Mouse (Mus musculus): ENCODE measurements around the gene Hbq1a.
"Not testable (repeated sequence)": the region's sequence is repeated elsewhere in the genome, so short reads cannot be mapped to it uniquely, and the experiment has no call there.

The Hbq1a gene

DNA sequence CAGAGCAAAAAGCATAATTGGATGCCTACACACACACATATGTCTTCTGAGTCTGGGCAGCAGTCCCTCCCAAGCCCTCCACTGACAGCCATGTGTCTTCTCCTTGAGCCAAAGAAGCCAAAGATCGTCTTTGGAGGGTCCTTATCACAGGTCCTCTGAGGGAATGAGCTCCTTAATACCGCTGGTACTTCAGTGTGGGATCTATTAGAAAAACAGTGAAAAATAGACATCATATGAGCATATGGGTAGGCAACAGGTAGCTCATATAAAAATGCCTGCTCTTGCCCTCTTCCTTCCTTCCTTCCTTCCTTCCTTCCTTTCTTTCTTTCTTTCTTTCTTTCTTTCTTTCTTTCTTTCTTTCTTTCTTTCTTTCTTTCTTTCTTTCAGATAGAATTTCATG, 15.3 kb upstream of the Hbq1a start:
- DNase-seq (ENCODE audit: low read depth, low spot score) = not testable (repeated sequence)

DNA sequence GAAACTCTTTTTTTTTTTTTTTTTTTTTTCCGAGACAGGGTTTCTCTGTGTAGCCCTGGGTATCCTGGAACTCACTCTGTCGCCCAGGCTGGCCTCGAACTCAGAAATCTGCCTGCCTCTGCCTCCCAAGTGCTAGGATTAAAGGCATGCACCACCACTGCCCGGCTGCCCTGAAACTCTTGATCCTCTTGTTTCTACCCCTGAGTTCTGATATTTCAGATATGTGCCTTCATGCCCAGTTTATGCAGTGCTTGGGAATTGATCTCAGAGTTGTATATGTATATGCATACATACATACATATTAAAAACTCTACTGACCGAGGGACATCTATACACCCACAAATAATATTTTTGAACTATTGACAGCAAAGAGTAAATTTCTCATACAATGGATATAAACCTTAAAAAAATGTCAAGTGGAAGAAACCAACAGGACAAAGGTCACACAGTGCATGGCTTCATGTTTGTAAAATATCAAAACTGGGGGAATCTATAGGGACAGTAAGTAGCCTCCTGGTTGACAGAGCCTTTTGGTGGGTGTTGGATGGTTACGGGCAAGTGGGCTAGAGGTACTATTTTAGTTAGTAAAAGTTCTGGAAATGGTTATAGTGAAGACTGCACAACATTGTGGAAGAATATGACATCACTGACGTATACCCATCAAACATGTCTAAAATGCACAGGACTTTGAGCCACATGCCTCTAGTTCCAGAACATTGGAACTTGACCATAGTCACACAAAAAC, 14.7 kb upstream of the Hbq1a start:
- DNase-seq (ENCODE audit: low read depth, low spot score) = no peak

DNA sequence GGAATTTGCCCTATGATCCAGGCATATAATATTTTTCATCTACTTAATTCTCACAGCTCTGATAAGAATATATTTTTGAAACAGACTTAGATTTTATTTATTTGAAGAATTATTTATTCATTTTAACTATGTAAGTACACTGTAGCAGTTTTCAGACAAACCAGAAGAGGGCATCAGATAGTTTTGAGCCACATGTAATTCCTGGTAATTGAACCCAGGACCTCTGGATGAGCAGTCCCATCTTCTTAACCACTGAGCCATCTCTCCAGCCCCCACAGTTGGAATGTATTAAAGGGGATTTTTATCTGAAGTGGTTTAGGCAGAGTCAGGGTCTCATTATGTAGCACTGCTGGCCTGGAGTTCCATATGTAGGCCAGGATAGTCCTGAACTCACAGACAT, 14.0 kb upstream of the Hbq1a start:
- not testable (repeated sequence) for DNase-seq (ENCODE audit: low read depth, low spot score)

DNA sequence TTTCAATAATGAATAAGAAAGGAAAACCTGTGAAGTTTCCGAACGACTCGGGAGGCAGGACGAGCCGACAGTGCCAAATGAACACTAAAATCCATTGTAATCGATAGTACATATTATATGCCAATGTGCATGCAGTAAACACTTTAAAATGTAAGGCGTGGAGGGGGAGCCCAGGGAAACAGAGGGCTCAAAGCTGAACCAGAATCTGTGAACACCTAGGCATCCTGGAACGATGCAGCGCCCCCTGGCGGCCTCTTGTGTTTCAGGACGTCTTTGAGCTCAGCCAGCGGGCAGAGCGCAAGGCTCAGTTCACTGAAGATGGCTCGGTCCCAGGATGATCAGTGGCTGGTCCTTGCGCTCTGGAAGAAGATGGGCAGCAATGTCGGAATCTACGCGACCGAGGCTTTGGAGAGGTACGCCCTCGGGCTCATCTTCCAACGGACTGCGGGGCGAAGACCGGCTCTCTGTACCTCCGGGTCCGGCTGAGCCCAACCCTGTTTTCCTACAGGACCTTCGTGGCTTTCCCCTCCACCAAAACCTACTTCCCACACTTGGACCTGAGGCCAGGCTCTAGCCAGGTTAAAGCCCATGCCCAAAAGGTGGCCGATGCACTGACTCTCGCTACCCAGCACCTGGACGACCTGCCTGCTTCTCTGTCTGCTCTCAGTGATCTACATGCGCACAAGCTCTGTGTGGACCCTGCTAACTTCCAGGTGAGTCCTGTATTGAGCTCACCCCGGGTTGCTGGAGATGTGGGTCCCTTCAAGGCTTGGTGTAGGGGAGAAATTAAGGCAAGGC, 13.0 kb upstream of the Hbq1a start, which contains the start of gene Hbq1b:
Gene Hbq1b, plus strand, starts transcription at position 271 of the 798 bp plus-strand sequence.
- DNase-seq (ENCODE audit: low read depth, low spot score) = peak; percentile 51

DNA sequence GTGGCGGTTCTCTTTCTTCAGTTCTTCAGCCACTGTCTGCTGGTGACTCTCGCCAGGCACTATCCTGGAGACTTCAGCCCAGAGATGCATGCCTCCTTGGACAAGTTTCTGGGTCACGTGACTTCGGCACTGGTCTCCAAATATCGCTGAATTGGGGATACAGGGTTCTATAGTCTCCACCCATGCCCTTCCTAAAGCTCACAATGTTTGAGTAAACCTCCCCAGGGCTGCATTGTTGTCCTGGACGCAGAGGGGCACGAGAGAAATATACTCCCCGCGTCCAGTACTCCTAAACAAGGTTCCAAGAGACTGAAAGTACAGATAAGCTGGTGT, 12.4 kb upstream of the Hbq1a start:
- no peak for DNase-seq (ENCODE audit: low read depth, low spot score)

DNA sequence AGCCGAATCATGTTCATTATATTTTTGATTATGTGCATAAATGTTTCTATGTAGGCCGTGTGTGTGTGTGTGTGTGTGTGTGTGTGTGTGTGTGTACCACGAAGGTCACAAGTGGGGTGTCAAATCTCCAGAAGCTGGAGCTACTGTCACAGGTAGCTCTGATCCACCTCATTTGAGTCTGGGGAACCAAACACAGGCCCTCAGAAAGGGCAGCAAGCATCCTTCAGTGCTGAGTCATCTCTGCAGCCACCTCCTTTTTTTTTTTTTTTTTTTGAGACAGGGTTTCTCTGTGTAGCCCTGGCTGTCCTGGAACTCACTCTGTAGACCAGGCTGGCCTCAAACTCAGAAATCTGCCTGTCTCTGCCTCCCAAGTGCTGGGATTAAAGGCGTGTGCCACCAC, 7.0 kb upstream of the Hbq1a start:
- DNase-seq (ENCODE audit: low read depth, low spot score) = not testable (repeated sequence)

DNA sequence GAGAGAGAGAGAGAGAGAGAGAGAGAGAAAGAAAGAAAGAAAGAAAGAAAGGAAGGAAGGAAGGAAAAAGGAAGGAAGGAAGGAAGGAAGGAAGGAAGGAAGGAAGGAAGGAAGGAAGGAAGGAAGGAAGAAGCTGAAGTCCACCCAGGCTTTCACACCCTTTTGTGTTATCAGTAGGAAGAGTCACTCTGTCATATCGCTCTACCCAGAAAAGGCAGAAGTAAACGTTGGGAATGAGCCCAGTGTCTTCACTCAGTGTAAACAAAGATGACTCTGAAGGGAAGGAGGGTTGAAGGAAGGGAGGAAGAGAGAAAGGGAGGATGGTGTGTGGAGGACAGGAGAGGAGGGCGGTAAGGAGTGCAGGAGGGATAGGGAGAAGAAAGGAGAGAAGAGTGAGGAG, 6.4 kb upstream of the Hbq1a start:
- DNase-seq (ENCODE audit: low read depth, low spot score) = not testable (repeated sequence)

DNA sequence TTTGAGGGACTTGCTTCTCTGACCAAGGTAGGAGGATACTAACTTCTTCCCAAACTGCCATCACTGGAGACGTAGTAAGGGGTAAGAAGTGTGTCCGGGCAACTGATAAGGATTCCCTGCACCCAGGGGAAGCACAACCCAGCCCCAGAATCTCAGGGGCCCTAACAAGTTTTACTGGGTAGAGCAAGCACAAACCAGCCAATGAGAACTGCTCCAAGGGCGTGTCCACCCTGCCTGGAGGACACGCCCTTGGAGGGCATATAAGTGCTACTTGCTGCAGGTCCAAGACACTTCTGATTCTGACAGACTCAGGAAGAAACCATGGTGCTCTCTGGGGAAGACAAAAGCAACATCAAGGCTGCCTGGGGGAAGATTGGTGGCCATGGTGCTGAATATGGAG, 3.7 kb upstream of the Hbq1a start, which contains the start of gene Hba-a2:
Gene Hba-a2, plus strand, starts transcription at position 287 of the 400 bp plus-strand sequence.
- DNase-seq (ENCODE audit: low read depth, low spot score) = not testable (repeated sequence)

DNA sequence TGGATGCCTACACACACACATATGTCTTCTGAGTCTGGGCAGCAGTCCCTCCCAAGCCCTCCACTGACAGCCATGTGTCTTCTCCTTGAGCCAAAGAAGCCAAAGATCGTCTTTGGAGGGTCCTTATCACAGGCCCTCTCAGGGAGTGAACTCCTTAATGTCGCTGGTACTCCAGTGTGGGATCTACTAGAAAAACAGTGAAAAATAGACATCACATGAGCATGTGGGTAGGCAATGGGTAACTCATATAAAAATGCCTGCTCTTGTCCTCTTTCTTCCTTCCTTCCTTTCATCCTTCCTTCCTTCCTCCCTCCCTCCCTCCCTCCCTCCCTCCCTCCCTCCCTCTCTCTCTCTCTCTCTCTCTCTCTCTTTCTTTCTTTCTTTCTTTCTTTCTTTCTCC, 2.5 kb upstream of the Hbq1a start:
- DNase-seq (ENCODE audit: low read depth, low spot score) = not testable (repeated sequence)

DNA sequence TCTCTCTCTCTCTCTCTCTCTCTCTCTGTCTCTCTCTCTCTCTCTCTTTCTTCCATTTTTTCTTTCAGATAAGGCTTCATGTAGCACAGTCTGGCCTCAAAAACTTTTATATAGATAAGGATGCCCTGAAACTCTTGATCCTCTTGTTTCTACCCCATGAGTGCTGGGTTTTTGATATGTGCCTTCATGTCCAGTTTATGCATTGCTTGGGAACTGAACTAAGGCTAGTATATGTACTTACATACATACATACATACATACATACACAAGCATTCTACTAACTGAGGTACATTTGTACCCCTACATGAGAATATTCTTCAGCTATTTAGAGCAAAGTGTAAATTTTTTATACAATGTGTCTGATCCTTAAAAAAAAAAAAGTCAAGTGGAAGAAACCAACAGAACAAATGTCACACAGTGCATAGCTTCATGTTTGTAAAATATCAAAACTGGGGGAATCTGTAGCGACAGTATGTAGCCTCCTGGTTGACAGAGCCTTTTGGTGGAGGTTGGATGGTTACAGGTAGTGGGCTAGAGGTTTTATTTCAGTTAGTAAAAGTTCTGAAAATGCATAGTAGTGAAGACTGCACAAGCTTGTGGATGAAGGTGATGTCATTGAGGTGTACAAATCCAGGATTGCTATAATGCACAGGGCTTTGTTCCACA, 1.9 kb upstream of the Hbq1a start:
- DNase-seq (ENCODE audit: low read depth, low spot score) = no peak

DNA sequence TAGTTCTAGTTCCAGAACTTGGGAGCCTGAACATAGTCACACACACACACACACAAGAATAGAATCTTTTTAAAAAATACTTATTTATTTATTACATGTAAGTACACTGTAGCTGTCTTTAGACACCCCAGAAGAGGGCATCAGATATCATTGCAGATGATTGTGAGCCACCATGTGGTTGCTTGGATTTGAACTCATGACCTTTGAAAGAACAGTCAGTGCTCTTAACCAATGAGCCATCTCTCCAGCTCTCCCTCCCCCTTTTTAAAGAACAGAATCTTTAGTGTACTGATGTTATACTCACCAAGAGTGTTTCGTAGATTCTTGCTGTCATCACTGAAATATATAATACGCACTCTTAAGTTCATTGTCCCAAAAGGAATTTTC, 1.3 kb upstream of the Hbq1a start:
- DNase-seq (ENCODE audit: low read depth, low spot score) = no peak

DNA sequence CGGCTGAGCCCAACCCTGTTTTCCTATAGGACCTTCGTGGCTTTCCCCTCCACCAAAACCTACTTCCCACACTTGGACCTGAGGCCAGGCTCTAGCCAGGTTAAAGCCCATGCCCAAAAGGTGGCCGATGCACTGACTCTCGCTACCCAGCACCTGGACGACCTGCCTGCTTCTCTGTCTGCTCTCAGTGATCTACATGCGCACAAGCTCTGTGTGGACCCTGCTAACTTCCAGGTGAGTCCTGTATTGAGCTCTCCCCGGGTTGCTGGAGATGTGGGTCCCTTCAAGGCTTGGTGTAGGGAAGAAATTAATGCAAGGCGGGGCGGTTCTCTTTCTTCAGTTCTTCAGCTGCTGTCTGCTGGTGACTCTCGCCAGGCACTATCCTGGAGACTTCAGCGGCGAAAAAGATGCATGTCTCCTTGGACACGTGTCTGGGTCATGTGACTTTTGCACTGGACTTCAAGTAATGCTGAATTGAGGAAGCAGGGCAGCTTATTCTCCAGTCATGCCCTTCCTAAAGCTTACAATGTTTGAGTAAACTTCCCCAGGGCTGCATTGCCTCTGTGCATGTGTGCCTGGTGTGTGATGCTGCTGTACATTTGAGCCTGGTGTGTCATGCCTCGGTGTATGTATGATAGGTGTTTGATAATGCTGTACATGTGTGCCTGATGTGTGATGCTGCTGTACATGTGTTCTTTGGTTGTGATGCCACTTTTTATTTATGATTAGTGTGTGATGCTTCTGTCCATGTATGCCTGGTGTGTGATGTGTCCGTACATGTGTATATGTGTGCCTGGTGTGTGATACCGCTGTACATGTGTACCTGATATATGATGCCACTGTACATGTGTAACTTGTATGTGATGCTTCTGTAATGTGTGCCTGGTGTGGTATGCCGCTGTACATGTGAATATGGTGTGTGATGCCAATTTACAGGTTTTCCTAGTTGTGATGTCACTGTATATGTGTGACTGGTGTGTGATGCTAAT, 704 bp downstream of the Hbq1a start:
- DNase-seq (ENCODE audit: low read depth, low spot score) = no peak

DNA sequence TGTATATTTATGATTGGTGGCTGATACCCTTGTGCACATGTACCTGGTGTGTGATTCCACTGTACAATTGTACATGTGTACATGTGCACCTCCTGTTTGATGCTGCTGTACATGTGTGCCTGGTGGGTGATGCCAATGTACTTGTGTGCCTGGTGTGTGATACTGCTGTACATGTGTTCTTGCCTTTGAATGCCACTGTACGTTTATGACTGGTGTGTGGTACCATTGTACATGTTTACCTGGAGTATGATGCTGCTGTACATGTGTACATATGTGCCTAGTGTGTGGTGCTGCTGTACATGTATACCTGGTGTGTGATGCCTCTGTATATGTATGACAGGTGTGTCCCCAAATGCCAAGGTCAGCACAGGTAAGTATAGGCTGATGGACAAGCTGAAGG, 1.6 kb downstream of the Hbq1a start:
- DNase-seq (ENCODE audit: low read depth, low spot score) = no peak

DNA sequence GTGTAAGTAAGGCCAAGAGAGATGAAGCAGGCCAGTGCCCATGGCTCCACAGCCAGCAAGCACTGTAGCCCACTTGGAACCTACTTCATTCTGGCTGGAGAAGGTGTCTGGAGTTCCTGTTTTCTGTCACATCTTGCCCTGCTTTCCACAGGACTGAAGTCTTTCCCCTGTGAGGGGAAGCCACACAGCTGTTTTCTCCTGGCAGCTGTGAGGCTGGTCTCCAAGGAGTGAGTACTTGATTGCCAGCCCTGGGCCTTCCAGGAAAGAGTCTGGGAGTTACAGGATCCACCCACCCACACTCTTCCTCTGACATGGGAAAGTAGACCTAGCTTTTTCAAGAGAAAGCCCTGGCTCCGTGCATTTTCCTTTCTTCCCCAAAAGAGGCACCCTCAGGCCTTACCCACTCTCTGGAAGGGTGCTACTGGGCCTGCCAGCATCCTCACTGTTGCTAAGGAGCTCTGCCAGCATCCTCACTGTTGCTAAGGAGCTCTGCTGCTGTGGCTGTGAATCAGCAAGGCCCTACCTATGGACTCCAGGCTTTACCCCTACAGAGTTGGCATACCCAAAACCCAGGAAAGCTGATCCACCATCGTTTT, 3.1 kb downstream of the Hbq1a start:
- no peak for DNase-seq (ENCODE audit: low read depth, low spot score)

DNA sequence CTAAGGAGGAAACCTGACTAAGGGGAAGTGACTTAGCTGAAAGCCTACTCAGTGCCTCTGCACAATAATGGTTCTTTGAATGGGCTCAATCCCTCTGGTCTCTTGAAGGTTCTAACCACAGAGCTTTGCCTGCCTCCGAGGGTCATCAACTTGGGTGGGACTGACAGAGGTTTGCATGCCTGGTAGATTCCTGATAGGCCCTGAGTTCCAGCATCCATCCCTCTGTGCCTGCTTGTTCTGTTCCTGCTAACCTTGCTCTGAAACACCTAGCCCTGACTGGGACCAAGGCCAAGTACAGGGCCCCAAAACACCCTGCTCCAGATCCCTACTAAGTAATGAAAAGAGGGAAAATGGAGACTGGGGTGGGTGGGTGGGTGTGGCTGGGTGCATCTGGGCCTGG, 3.6 kb downstream of the Hbq1a start:
- no peak for DNase-seq (ENCODE audit: low read depth, low spot score)

DNA sequence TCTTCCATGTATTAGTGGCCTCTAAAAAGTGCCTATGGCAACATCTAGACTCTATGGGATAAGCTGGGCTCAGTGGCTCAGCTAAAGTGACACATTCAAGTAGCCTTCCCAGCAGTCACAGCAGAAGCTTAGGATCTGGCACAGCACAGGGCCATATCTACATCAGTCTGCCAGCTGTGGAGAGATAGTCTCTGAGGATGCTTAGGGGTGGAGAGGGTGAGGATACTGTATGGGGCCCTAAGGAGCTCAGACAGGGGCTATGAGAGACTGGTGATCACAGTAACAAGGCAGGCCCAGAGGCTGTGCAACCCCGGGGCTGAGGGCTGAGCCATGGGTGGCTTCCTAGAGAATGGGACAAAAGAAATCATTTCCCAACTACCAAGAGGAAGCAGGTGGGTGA, 7.1 kb downstream of the Hbq1a start:
- DNase-seq (ENCODE audit: low read depth, low spot score) = no peak

DNA sequence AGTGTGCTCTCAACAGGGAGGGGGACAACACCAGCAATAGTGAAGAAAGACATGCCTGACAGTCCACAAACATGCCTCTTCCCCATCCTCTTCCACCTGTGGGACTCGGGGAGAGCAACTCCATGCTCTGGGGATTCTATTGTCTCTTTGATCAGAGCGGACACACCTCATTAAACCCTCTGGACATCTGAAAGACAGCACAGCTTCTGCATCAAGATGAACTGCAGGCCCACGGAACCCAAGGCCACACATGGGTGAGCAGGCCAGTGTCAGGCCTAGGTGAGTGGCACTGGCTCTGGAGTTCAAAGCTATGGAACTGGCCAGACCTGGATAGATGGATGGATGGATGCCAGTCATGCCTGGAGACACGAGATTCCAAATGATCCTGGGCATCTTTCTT, 9.6 kb downstream of the Hbq1a start:
- no peak for DNase-seq (ENCODE audit: low read depth, low spot score)

DNA sequence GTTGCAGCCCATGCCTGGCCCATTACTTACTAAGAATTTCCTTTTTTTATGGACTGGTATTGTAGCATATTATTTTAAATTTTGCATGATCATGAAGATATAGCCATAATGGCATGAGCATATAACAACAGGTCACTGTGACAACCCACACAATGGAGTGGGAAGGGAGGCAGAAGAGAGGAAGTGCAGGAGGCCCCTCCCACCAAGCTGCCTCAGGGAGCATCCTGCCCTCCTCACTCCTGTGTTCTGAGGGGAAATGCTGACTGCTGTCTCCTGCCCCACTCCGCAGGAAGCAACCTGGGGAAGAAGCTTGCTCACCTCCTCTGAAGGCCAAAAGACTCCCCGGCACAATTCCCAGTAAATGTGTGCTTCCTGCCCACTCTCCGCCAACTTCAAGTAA, 10.1 kb downstream of the Hbq1a start:
- DNase-seq (ENCODE audit: low read depth, low spot score) = no peak

DNA sequence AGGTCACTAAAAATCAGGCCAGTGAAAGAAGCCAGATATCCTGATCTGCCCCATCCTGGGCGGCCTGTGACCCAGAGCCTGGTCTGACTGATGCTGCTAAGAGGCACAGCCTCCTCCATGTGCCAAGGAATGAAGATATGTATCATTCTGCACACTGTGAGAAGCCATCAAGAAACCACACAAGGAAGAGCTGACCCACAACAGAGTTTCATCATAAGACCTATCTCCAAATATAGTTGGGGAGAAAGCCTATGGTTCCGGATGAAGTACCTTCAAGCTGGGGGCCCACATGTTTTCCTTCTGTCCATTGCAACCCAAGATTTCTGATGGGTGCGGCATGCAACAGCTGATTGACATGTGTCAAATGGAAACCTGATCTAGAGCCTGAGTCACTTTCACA, 16.1 kb downstream of the Hbq1a start:
- DNase-seq (ENCODE audit: low read depth, low spot score) = no peak

DNA sequence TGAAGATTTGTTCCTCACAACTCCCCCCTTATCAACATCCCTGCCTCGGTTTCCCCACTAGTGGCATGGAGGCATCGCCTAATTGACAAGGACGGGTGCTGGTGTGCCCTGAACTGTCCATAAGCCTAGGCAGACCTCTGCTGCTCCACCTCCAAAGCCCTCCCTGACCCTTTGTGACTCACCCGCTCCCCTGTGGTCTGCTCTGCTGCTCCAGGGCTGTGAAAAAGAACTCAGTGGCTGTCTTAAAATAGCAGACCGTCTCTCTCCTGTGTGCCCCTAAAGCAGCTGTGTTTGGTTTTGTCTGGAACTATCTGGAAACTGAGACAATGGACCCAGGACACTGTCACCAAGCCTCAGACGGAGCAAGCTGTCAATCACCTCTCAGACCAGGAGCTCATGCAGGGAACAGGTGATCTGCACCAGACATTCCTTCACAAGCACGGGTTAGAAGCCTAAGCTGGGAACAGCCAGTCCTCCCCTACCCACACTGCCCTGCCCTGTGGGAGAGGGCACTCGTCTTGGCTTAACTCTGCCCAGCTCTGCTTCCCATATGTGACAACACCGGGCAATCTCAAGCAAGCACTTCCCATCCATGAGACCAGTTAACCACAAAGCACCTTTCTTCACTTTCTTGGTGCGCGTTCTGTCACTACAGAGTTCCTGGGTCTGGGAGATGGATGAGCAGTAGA, 20.8 kb downstream of the Hbq1a start:
- no peak for DNase-seq (ENCODE audit: low read depth, low spot score)

Data from embryo, embryonic 11.5 days (tissue).